ENCODE assay signal across 15 mouse cellular contexts in the genomic region with DNA sequence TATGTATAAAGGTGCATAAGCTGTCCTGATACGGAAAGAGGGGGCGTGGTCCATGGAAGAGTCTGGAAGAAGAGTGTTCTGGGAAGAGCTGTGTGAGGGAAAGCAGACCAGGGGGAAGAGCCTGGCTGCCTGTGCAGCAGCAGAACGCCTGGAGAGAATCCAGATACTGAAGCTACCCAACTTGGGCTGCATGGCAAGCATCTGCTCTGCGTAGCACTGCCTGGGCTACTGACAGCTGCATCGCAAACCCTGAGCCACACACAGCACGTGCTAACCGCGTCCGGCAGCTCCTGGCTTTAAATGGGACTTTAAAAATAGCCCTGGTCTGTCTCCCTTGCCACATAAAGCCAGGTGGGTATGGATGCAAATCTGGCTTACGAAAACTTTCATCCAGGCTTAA.
DNase-seq lines count a peak whose midpoint lies in the region; ATAC-seq and TF ChIP-seq lines count a peak whose summit lies in the region.
"Had no signal": no experiment of that assay in that cellular context is flagged by ENCODE, and none has a peak within 500 bp of the region (broad histone marks: within the 10 kb centered on the region; RNA-seq: fewer than 3 reads in every experiment).

No protein-coding gene starts in this region.

- no peak overlapping the region for H3K27ac ChIP-seq in hindbrain, embryonic 15.5 days (replicated peaks)
- no peak overlapping the region for H3K27ac ChIP-seq in hindbrain, embryonic 13.5 days
- H3K27ac ChIP-seq: embryonic facial prominence, embryonic 13.5 days; intestine, embryonic 15.5 days; liver, embryonic 12.5 days had no signal

- peaks cover 12% of the 10 kb centered on the region for H3K4me1 ChIP-seq in hindbrain, embryonic 15.5 days (replicated peaks)
- H3K4me1 ChIP-seq in hindbrain, embryonic 13.5 days (replicated peaks): peaks cover 14% of the 10 kb centered on the region
- H3K4me1 ChIP-seq: embryonic facial prominence, embryonic 13.5 days; intestine, embryonic 15.5 days; liver, embryonic 12.5 days had no signal

- no peak overlapping the region for H3ac ChIP-seq in myocyte (ENCODE audit: control insufficient read depth, insufficient read length)

- H3K9ac ChIP-seq in hindbrain, embryonic 15.5 days: no peak overlapping the region
- H3K9ac ChIP-seq in hindbrain, embryonic 13.5 days: no peak overlapping the region
- H3K9ac ChIP-seq: embryonic facial prominence, embryonic 13.5 days; intestine, embryonic 15.5 days; liver, embryonic 12.5 days had no signal

- 83% methylated on average over 10 of the region's 10 CpGs for WGBS in hindbrain, embryonic 15.5 days
- 89% methylated on average over 10 of the region's 10 CpGs for WGBS in hindbrain, embryonic 13.5 days

- H3K36me3 ChIP-seq in hindbrain, embryonic 15.5 days: no peaks in the 10 kb centered on the region
- no peaks in the 10 kb centered on the region for H3K36me3 ChIP-seq in hindbrain, embryonic 13.5 days
- no peaks in the 10 kb centered on the region for H3K36me3 ChIP-seq in myocyte (ENCODE audit: control insufficient read depth, insufficient read depth)
- H3K36me3 ChIP-seq: embryonic facial prominence, embryonic 13.5 days; intestine, embryonic 15.5 days; liver, embryonic 12.5 days had no signal

- TF ChIP-seq POLR2A in myocyte (IDR thresholded peaks at IDR 0.05; ENCODE audit: insufficient read length, low read depth): no peak

- H3K4me3 ChIP-seq in hindbrain, embryonic 15.5 days: no peak overlapping the region
- H3K4me3 ChIP-seq in hindbrain, embryonic 13.5 days: no peak overlapping the region
- no peak overlapping the region for H3K4me3 ChIP-seq in myocyte
- H3K4me3 ChIP-seq: embryonic facial prominence, embryonic 13.5 days; intestine, embryonic 15.5 days; liver, embryonic 12.5 days had no signal

- H3K79me2 ChIP-seq in myocyte (ENCODE audit: control insufficient read depth, insufficient read depth): no peaks in the 10 kb centered on the region

- peak; percentile 34; the same call in 1 of the 2 replicates for ATAC-seq in hindbrain, embryonic 15.5 days (ENCODE audit: low FRiP score, low read depth)
- ATAC-seq in hindbrain, embryonic 13.5 days (ENCODE audit: low FRiP score): no peak
- no peak for ATAC-seq in monocyte, adult 5-6 weeks (replicated peaks; ENCODE audit: insufficient number of reproducible peaks, low FRiP score, low TSS enrichment, poor library complexity, severe bottlenecking)
- ATAC-seq: intestine, embryonic 15.5 days; liver, embryonic 12.5 days had no signal

- DNase-seq in cerebellum, postnatal 10 days: peak; percentile 76 to 77
- no peak for DNase-seq in cerebellum, adult 11 months
- peak; percentile 36 to 45 for DNase-seq in layer of hippocampus, postnatal 10 days (ENCODE audit: low spot score in 2 of 2)
- DNase-seq in thymus, postnatal 4 days: no peak
- DNase-seq: cerebellum, adult 2 months; kidney, postnatal 36 days; lung, postnatal 4 days; thymus, adult 18-20 months had no signal

- no peak overlapping the region for H3K4me2 ChIP-seq in hindbrain, embryonic 15.5 days
- H3K4me2 ChIP-seq in hindbrain, embryonic 13.5 days: no peak overlapping the region
- H3K4me2 ChIP-seq in myocyte (ENCODE audit: low read depth): no peak overlapping the region
- H3K4me2 ChIP-seq: embryonic facial prominence, embryonic 13.5 days; intestine, embryonic 15.5 days; liver, embryonic 12.5 days had no signal

- H3K27me3 ChIP-seq in hindbrain, embryonic 15.5 days: no peaks in the 10 kb centered on the region
- H3K27me3 ChIP-seq in hindbrain, embryonic 13.5 days: no peaks in the 10 kb centered on the region
- no peaks in the 10 kb centered on the region for H3K27me3 ChIP-seq in myocyte (ENCODE audit: control insufficient read depth, insufficient read depth, insufficient read length)
- H3K27me3 ChIP-seq: embryonic facial prominence, embryonic 13.5 days; intestine, embryonic 15.5 days; liver, embryonic 12.5 days had no signal

- H3K9me3 ChIP-seq in hindbrain, embryonic 15.5 days: no peaks in the 10 kb centered on the region
- H3K9me3 ChIP-seq in hindbrain, embryonic 13.5 days: no peaks in the 10 kb centered on the region
- H3K9me3 ChIP-seq: embryonic facial prominence, embryonic 13.5 days; intestine, embryonic 15.5 days; liver, embryonic 12.5 days had no signal

TF ChIP-seq in myocyte, 11 proteins besides CTCF, POLR2A, EP300 and RAD21:
- peak in 2 of 3 experiments; percentile 83 to 96 for TF ChIP-seq MYOG (IDR thresholded peaks at IDR 0.05; ENCODE audit: control insufficient read depth in 1 of 3, insufficient read depth in 1 of 3, insufficient read length in 2 of 3, low read depth in 2 of 3)
- peak in 2 of 3 experiments; percentile 50 to 89 for TF ChIP-seq MYOD1 (IDR thresholded peaks at IDR 0.05; ENCODE audit: control insufficient read depth in 1 of 3, insufficient read length in 2 of 3, low read depth in 2 of 3)
- TF ChIP-seq MAX (IDR thresholded peaks at IDR 0.05; ENCODE audit: low read depth): no peak
- TF ChIP-seq TCF12 (IDR thresholded peaks at IDR 0.05; ENCODE audit: insufficient read depth, poor library complexity, severe bottlenecking): peak; percentile 38
- TF ChIP-seq E2F4 (IDR thresholded peaks at IDR 0.05; ENCODE audit: insufficient read depth): no peak
- peak; percentile 87 for TF ChIP-seq TCF3 (IDR thresholded peaks at IDR 0.05; ENCODE audit: insufficient read length, low read depth)
TF ChIP-seq in myocyte: peak in this region for 4.

Comparison
In these comparisons a context has a peak if more than half of its experiments do, and no peak if none do; other contexts are left out.
1. DNase-seq: peak in cerebellum, postnatal 10 days (2 of 2) and layer of hippocampus, postnatal 10 days (2 of 2); none in cerebellum, adult 11 months (single experiment) and thymus, postnatal 4 days (single experiment).